Mouse (Mus musculus) thymus, adult 2 months (tissue): ENCODE results near the gene Zfp507. TPM values are rescaled to one million over a fixed set of nuclear protein-coding genes. Genes with fewer than 3 reads are reported as not detected.

Source experiments
- DNase-seq: peaks from one replicate; pipeline ENCODE4 v3.0.0; 2021
- H3K27ac ChIP-seq: fragments of 200-500 bp; 2 replicates; pipeline ENCODE4 v1.5.1; 2012; ENCODE audit warnings: low read length, control low read depth; ENCODE audit not compliant: control insufficient read depth, insufficient read depth
- H3K27me3 ChIP-seq: fragments of 200-500 bp; 2 replicates; pipeline ENCODE4 v1.6.1; 2012; ENCODE audit warnings: mild to moderate bottlenecking, low read length, moderate library complexity, mixed read lengths; ENCODE audit not compliant: control insufficient read depth, insufficient read depth
- H3K36me3 ChIP-seq: fragments of 200-500 bp; 2 replicates; pipeline ENCODE4 v1.6.1; 2012; ENCODE audit warnings: mild to moderate bottlenecking, low read length, moderate library complexity; ENCODE audit not compliant: control insufficient read depth, insufficient read depth
- H3K4me1 ChIP-seq: fragments of 200-500 bp; replicated peaks from 2 replicates; pipeline ENCODE4 v1.6.1; 2012; ENCODE audit warnings: low read length; ENCODE audit not compliant: control insufficient read depth, insufficient read depth
- H3K4me3 ChIP-seq: fragments of 200-500 bp; 2 replicates; pipeline ENCODE4 v1.5.1; 2012; ENCODE audit warnings: mild to moderate bottlenecking, low read length, control low read depth, moderate library complexity; ENCODE audit not compliant: control insufficient read depth, insufficient read depth
- CTCF ChIP-seq: fragments of 200-500 bp; IDR thresholded peaks from 2 replicates; pipeline ENCODE4 v1.5.1; 2012; ENCODE audit warnings: mild to moderate bottlenecking, control low read depth, low read length, moderate library complexity, borderline replicate concordance; ENCODE audit not compliant: control insufficient read depth, poor library complexity, insufficient read depth; ENCODE audit errors: extremely low read depth
- POLR2A ChIP-seq: fragments of 200-500 bp; IDR thresholded peaks from 2 replicates; pipeline ENCODE4 v1.6.1; 2012; ENCODE audit warnings: mild to moderate bottlenecking, low read length, control low read depth, moderate library complexity; ENCODE audit not compliant: control insufficient read depth, poor library complexity, insufficient read depth; ENCODE audit errors: extremely low read depth
- WGBS: fragments of 180-500 bp; shearing (Covaris S2); methylation state at CpG from one replicate; pipeline ENCODE4 v1.1.7; 2018; 5-methylcytosine and 5-hydroxymethylcytosine counted together
- polyA plus RNA-seq: library from polyadenylated mRNA; depleted of rRNA; stranded (reverse); fragments of >200 nt; gene quantifications from 2 replicates; pipeline ENCODE4 v1.2.3, GENCODE M21; 2012; rRNA removed

The Zfp507 gene
- polyA plus RNA-seq, result 12.7 and 14.6 TPM in 2 replicates

GRCm38 (mm10) chr7:35802906-35803595 is at the start of gene Zfp507:
Gene Zfp507, minus strand, starts transcription at chr7:35803003.
- H3K4me1 ChIP-seq, result peaks cover 6% of the 10 kb centered on the region; the same call in 1 of the 2 replicates
- no peaks in the 10 kb centered on the region for H3K27me3 ChIP-seq
- WGBS, result 22% methylated on average over 26 of the region's 26 CpGs
- 0 out of 2 replicates have a peak, but pooled peaks have one; percentile 31 for TF ChIP-seq POLR2A
- peak; percentile 56; the same call in 1 of the 2 replicates for TF ChIP-seq CTCF
- peak within 1 kb of the TSS; percentile 86 for H3K4me3 ChIP-seq
- DNase-seq, result peak; percentile 85
- H3K36me3 ChIP-seq, result peaks cover 18% of the 10 kb centered on the region
- H3K27ac ChIP-seq, result no peak within 1 kb of the TSS

- Histone ChIP-seq H3K4me3 (no peak overlapping the region), H3K27ac (no peak overlapping the region), H3K27me3 (no peaks in the 10 kb centered on the region), H3K36me3 (no peaks in the 10 kb centered on the region), H3K4me1 (no peaks in the 10 kb centered on the region)
- no peak for DNase-seq
- TF ChIP-seq CTCF (no peak), POLR2A (no peak)
- WGBS, result 95% methylated on average over 5 of the region's 5 CpGs
Measured at GRCm38 (mm10) chr7:35850426-35850825, 47.6 kb upstream of the Zfp507 start.

GRCm38 (mm10) chr7:35848526-35848925 is 45.7 kb upstream of the Zfp507 start:
- no peak for DNase-seq
- Histone ChIP-seq H3K4me1 (no peaks in the 10 kb centered on the region), H3K4me3 (no peak overlapping the region), H3K36me3 (no peaks in the 10 kb centered on the region), H3K27me3 (no peaks in the 10 kb centered on the region), H3K27ac (no peak overlapping the region)
- TF ChIP-seq POLR2A (no peak), CTCF (no peak)
- 31% methylated on average over 14 of the region's 14 CpGs for WGBS

GRCm38 (mm10) chr7:35840504-35840903 is 37.7 kb upstream of the Zfp507 start:
- Histone ChIP-seq H3K27me3 (no peaks in the 10 kb centered on the region), H3K27ac (no peak overlapping the region), H3K4me1 (no peaks in the 10 kb centered on the region), H3K36me3 (no peaks in the 10 kb centered on the region), H3K4me3 (no peak overlapping the region)
- TF ChIP-seq CTCF, result no peak
- TF ChIP-seq POLR2A, result no peak
- 14% methylated on average over 4 of the region's 4 CpGs for WGBS
- DNase-seq, result no peak

GRCm38 (mm10) chr7:35836851-35837250 is 34.0 kb upstream of the Zfp507 start:
- 31% methylated on average over 19 of the region's 19 CpGs for WGBS
- Histone ChIP-seq H3K27me3 (no peaks in the 10 kb centered on the region; the same call in 1 of the 2 replicates), H3K36me3 (no peaks in the 10 kb centered on the region), H3K4me3 (no peak overlapping the region), H3K27ac (no peak overlapping the region), H3K4me1 (no peaks in the 10 kb centered on the region)
- DNase-seq, result no peak
- TF ChIP-seq POLR2A (no peak), CTCF (no peak)

DNA sequence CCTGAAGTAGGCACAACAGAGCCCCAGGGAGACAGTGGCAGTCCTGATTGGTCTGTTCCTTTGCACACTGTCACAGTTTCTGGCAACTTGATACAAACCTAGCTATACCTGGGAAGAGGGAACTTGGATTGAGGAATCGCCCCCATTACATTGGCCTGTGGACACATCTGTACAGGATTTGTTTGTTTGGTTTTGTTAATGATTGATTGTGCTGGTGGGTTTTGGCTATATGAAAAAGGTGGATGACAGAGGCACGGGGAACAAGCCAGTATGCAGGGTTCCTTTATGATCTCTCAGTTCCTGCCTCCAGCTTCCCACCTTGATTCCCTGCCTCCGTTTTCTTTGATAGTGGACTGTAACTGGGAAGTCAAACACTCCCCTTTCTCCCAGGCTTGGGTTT is 33.6 kb upstream of the Zfp507 start:
- no peak overlapping the region for H3K4me3 ChIP-seq
- DNase-seq, result no peak
- no peak for TF ChIP-seq CTCF
- TF ChIP-seq POLR2A, result no peak
- no peak overlapping the region for H3K27ac ChIP-seq
- H3K36me3 ChIP-seq, result no peaks in the 10 kb centered on the region
- H3K4me1 ChIP-seq, result no peaks in the 10 kb centered on the region
- 80% methylated on average over 3 of the region's 3 CpGs for WGBS
- no peaks in the 10 kb centered on the region; the same call in 1 of the 2 replicates for H3K27me3 ChIP-seq
